Mouse (Mus musculus) C2C12 (cell line): Measurements from ENCODE around the gene Krt1. TPM values are rescaled to one million over a fixed set of nuclear protein-coding genes. Genes with fewer than 3 reads are reported as not detected.

Source experiments
- H3K27me3 ChIP-seq: one replicate; pipeline ENCODE4 v1.6.1; 2011; ENCODE audit not compliant: control insufficient read depth, insufficient read depth, insufficient read length
- H3K36me3 ChIP-seq: one replicate; pipeline ENCODE4 v1.6.1; 2011; ENCODE audit not compliant: control insufficient read depth, insufficient read depth
- H3K4me3 ChIP-seq: one replicate; pipeline ENCODE4 v1.5.1; 2011; ENCODE audit warnings: mild to moderate bottlenecking, control low read depth; ENCODE audit not compliant: poor library complexity, insufficient read depth, severe bottlenecking
- H3K79me2 ChIP-seq: one replicate; pipeline ENCODE4 v1.6.1; 2011; ENCODE audit not compliant: control insufficient read depth, insufficient read depth
- H3K79me3 ChIP-seq: one replicate; pipeline ENCODE4 v1.6.1; 2011; ENCODE audit warnings: low read depth, control low read depth
- H3ac ChIP-seq: one replicate; pipeline ENCODE3; 2011; ENCODE audit warnings: low read depth; ENCODE audit not compliant: control insufficient read depth, insufficient read length
- CEBPB ChIP-seq: IDR thresholded peaks from one replicate; pipeline ENCODE4 v1.6.1; 2011; ENCODE audit warnings: low read depth, mild to moderate bottlenecking, control low read depth, moderate library complexity
- CTCF ChIP-seq: IDR thresholded peaks from one replicate; pipeline ENCODE4 v1.5.1; 2011; ENCODE audit not compliant: control insufficient read depth, insufficient read depth, insufficient read length
- FOSL1 ChIP-seq: IDR thresholded peaks from one replicate; pipeline ENCODE4 v1.8.0; 2011; ENCODE audit warnings: mild to moderate bottlenecking, low read length; ENCODE audit not compliant: poor library complexity, insufficient read depth, severe bottlenecking
- MAX ChIP-seq: IDR thresholded peaks from one replicate; pipeline ENCODE4 v1.6.1; 2011; ENCODE audit warnings: mild to moderate bottlenecking, control low read depth
- MYOD1 ChIP-seq: IDR thresholded peaks from one replicate; pipeline ENCODE4 v1.6.1; 2011; ENCODE audit warnings: low read depth; ENCODE audit not compliant: control insufficient read depth, insufficient read length
- MYOG ChIP-seq: IDR thresholded peaks from one replicate; pipeline ENCODE4 v1.6.1; 2011; ENCODE audit not compliant: control insufficient read depth, insufficient read length; ENCODE audit errors: extremely low read depth
- USF1 ChIP-seq: IDR thresholded peaks from one replicate; pipeline ENCODE4 v1.6.1; 2011; ENCODE audit warnings: low read depth, mild to moderate bottlenecking, control low read depth, moderate library complexity
- polyA plus RNA-seq: library from polyadenylated mRNA; unstranded; fragments of >200 nt; fragmentation: generic; extraction: Trizol; gene quantifications from one replicate; pipeline ENCODE4 v1.2.1, GENCODE M21; 2012; ENCODE audit warnings: missing spikeins

Krt1 gene
- polyA plus RNA-seq, 1 experiment, result not detected

GRCm38 (mm10) chr15:101843192-101843591, 7.4 kb downstream of the Krt1 start:
- Histone ChIP-seq H3K36me3 (no peaks in the 10 kb centered on the region), H3K4me3 (no peak overlapping the region), H3K27me3 (peaks cover 79% of the 10 kb centered on the region), H3K79me3 (no peaks in the 10 kb centered on the region), H3ac (no peak overlapping the region), H3K79me2 (no peaks in the 10 kb centered on the region)
- no peak for TF ChIP-seq CEBPB
- no peak for TF ChIP-seq MYOD1
- TF ChIP-seq MYOG, result no peak
- TF ChIP-seq USF1, result no peak
- TF ChIP-seq MAX, result no peak
- no peak for TF ChIP-seq FOSL1

DNA sequence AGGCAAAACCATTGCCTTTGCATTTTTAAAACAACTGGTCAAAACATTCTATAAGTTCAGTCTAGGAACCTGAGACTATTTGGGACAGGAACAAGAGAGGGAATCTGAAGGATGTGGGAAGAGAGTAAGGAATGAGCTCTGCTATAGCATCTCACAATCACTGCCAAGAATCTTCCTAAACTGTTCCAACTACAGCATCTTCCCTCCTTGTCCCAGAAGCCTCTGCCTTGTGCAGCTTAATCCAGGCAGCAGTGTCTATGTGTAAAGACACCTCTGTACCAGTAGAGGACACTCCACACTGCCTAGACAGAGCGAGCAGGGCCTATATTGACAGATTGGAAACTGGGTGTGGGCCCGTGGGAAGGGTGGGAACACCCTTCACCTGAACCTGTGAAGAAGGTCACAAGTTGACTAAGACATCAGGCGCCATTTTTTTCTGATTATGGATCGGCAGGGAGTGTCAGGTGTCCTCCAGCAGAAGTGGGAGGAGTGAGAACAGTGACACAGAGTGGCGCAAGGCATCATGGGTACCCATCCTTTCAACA, 15.7 kb downstream of the Krt1 start:
- TF ChIP-seq USF1 (no peak), MYOG (no peak), MAX (no peak), MYOD1 (no peak), CTCF (no peak), CEBPB (no peak), FOSL1 (no peak)
- no peaks in the 10 kb centered on the region for H3K79me2 ChIP-seq
- H3K36me3 ChIP-seq, result no peaks in the 10 kb centered on the region
- H3K4me3 ChIP-seq, result no peak overlapping the region
- H3K27me3 ChIP-seq, result peaks cover 29% of the 10 kb centered on the region
- H3ac ChIP-seq, result no peak overlapping the region
- H3K79me3 ChIP-seq, result no peaks in the 10 kb centered on the region

- peaks cover 18% of the 10 kb centered on the region for H3K27me3 ChIP-seq
- no peak for TF ChIP-seq MAX
- TF ChIP-seq USF1, result no peak
- TF ChIP-seq MYOD1, result no peak
- TF ChIP-seq FOSL1, result no peak
- TF ChIP-seq CEBPB, result no peak
Observed at GRCm38 (mm10) chr15:101833131-101833530, 17.5 kb downstream of the Krt1 start.

DNA sequence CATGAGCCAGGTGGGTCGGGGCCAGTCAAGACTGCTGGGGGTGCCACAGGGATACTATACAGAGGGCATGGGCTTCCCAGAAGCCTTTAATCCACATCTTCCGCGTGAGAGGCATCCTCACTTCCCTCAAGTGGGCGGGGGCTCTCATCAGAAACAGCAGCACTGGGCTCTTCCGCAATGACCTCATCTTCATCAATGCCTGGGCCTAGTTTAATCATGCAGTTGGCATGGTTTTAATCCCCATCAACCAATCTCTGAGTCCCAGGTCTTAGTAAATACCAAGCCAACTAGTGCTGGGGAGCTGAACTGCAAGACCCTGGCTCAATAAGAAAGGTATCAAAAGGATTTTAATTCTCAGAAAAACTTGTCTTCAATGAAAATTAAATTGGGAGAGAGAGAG, 21.2 kb downstream of the Krt1 start:
- H3K79me2 ChIP-seq, result no peaks in the 10 kb centered on the region
- H3K27me3 ChIP-seq, result peaks cover 31% of the 10 kb centered on the region
- H3K4me3 ChIP-seq, result no peak overlapping the region
- no peak overlapping the region for H3ac ChIP-seq
- no peaks in the 10 kb centered on the region for H3K79me3 ChIP-seq
- H3K36me3 ChIP-seq, result no peaks in the 10 kb centered on the region
- TF ChIP-seq MYOG (no peak), USF1 (no peak), CEBPB (no peak), FOSL1 (no peak), CTCF (no peak), MAX (no peak), MYOD1 (no peak)

More at GRCm38 (mm10) chr15:101833131-101833530, 17.5 kb downstream of the Krt1 start:
- Histone ChIP-seq H3ac (no peak overlapping the region), H3K79me3 (no peaks in the 10 kb centered on the region), H3K4me3 (no peak overlapping the region), H3K79me2 (no peaks in the 10 kb centered on the region), H3K36me3 (no peaks in the 10 kb centered on the region)

DNA sequence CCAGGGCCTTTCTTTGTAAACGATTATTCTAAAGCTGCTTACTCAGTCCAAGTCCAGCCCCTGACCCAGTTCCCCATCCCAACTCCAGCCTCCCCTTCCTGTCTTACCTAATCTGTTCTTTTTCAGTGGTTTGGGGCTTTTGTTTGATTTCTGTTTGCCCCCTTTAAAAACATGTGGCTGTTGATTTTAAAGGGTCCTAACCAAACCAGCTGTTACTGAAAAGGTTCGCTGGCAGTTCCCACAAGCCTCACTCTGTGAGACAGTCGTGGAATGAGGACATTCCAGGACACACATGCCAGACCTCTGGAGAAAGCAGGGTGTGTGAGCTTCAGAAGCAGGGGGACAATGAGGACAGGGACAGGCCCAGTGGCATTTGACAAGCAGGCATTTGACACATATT, 28.8 kb downstream of the Krt1 start:
- peaks cover 69% of the 10 kb centered on the region for H3K27me3 ChIP-seq
- H3K79me2 ChIP-seq, result no peaks in the 10 kb centered on the region
- no peak for TF ChIP-seq MYOD1
- TF ChIP-seq MAX, result no peak
- no peak for TF ChIP-seq CTCF
- TF ChIP-seq USF1, result no peak
- TF ChIP-seq MYOG, result no peak
- TF ChIP-seq FOSL1, result no peak
- no peak for TF ChIP-seq CEBPB
- H3K4me3 ChIP-seq, result no peak overlapping the region
- H3ac ChIP-seq, result no peak overlapping the region
- no peaks in the 10 kb centered on the region for H3K79me3 ChIP-seq
- no peaks in the 10 kb centered on the region for H3K36me3 ChIP-seq

- Histone ChIP-seq H3ac (no peak within 1 kb of the TSS), H3K27me3 (peaks cover 69% of the 10 kb centered on the region), H3K4me3 (no peak within 1 kb of the TSS)
Observed at GRCm38 (mm10) chr15:101817875-101818274, 32.7 kb downstream of the Krt1 start, which contains the start of gene Krt2. Gene Krt2, minus strand, starts transcription at chr15:101818169.

More at GRCm38 (mm10) chr15:101817875-101818274, 32.7 kb downstream of the Krt1 start, which contains the start of gene Krt2:
- TF ChIP-seq CEBPB (no peak), USF1 (no peak), FOSL1 (no peak), MYOD1 (no peak), MYOG (no peak)
- H3K79me2 ChIP-seq, result no peaks in the 10 kb centered on the region
- no peaks in the 10 kb centered on the region for H3K36me3 ChIP-seq
- H3K79me3 ChIP-seq, result no peaks in the 10 kb centered on the region
